Mouse (Mus musculus): Measurements from ENCODE around the gene Hivep3.

GRCm38 (mm10) chr4:120145931-120146330, 412.3 kb downstream of the Hivep3 start:
- TF ChIP-seq POLR2A (IDR thresholded peaks at IDR 0.05; ENCODE audit: borderline replicate concordance, extremely low read depth, low read depth, low read length) (no peak), CTCF (IDR thresholded peaks at IDR 0.05; ENCODE audit: insufficient read depth, low read length) (no peak)

Measured in lung, adult 2 months (tissue).